In the genomic region with DNA sequence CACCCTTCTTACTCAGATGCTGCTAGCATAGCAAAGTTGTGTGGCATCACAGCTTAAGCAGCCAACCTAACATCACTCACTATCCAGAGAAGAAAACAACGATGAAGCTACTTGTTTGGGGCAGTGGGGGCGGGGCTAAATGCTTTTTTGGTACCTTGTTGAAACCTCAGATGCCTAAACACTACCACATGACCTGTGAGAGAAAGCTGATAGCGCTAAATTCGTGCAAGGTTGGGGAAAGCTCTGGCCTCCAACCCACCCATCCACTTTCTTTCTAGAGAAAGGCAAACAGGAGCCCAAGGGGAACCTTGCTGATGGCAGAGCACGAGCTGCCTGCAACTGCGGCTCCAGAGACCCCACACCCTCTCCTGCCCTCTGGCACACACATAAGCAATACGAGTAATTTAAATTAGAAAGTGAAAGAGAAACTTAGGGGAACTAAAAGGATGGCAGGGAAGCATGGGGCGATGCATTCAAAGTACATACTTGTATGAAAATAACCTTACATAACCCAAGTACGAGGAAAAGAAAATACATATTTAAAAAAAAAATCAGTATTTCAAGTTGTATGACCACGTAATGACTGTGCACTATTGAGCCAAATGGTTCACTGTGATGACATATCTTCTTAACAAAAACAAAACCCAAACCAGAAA, we compare ENCODE assay signal across 1 mouse cellular context.
TF ChIP-seq lines count a peak whose summit lies in the region.

No protein-coding gene starts in this region.

TF ChIP-seq in CH12.LX, 34 proteins besides CTCF, POLR2A, EP300 and RAD21 (continued from another document):
- TF ChIP-seq ETS1 (conservative IDR thresholded peaks at IDR 0.05; ENCODE audit: low read depth, low read length): peak; percentile 66
